Mouse (Mus musculus): ENCODE data around the gene Gpc3.

GRCm38 (mm10) chrX:52559995-52560394, 53.8 kb downstream of the Gpc3 start:
- TF ChIP-seq CTCF (IDR thresholded peaks at IDR 0.05; ENCODE audit: control insufficient read depth, insufficient read depth, insufficient replicate concordance, low read depth, low read length) (no peak), POLR2A (IDR thresholded peaks at IDR 0.05; ENCODE audit: control insufficient read depth, low read depth, low read length) (no peak)

Data from testis, adult 2 months (tissue).